Mouse (Mus musculus) E14TG2a.4 (cell line): ENCODE results near the gene Slc24a3.

Experiments
- H3K27me3 ChIP-seq: 2 replicates; pipeline ENCODE4 v1.6.1; 2014; ENCODE audit warnings: low read length, control low read depth; ENCODE audit not compliant: insufficient read depth
- H3K36me3 ChIP-seq: 2 replicates; pipeline ENCODE4 v1.6.1; 2014; ENCODE audit warnings: low read length, control low read depth; ENCODE audit not compliant: insufficient read depth
- H3K4me1 ChIP-seq: replicated peaks from 2 replicates; pipeline ENCODE4 v1.6.1; 2014; ENCODE audit warnings: low read depth, low read length, control low read depth
- H3K4me3 ChIP-seq: replicated peaks from 2 replicates; pipeline ENCODE4 v1.5.1; 2014; ENCODE audit warnings: mild to moderate bottlenecking, low read length
- H3K9me3 ChIP-seq: 2 replicates; pipeline ENCODE4 v1.6.1; 2014; ENCODE audit warnings: low read length, control low read depth
- CTCF ChIP-seq: conservative IDR thresholded peaks from 2 replicates; pipeline ENCODE4 v1.5.1; 2014; ENCODE audit warnings: low read length
- NANOG ChIP-seq: IDR thresholded peaks from 2 replicates; pipeline ENCODE4 v1.6.1; 2014; ENCODE audit warnings: borderline replicate concordance, low read length, mixed read lengths
- POU5F1 ChIP-seq: IDR thresholded peaks from 2 replicates; pipeline ENCODE4 v1.6.1; 2014; ENCODE audit warnings: low read length, borderline replicate concordance

Slc24a3 gene

GRCm38 (mm10) chr2:145593649-145594347 is 426.2 kb downstream of the Slc24a3 start:
- Histone ChIP-seq H3K4me1 (no peaks in the 10 kb centered on the region), H3K9me3 (no peaks in the 10 kb centered on the region), H3K27me3 (no peaks in the 10 kb centered on the region), H3K36me3 (no peaks in the 10 kb centered on the region), H3K4me3 (no peak overlapping the region)
- TF ChIP-seq NANOG (no peak), CTCF (no peak), POU5F1 (no peak)

GRCm38 (mm10) chr2:145597866-145598265 is 430.3 kb downstream of the Slc24a3 start:
- TF ChIP-seq NANOG: no peak
- Histone ChIP-seq H3K36me3 (no peaks in the 10 kb centered on the region), H3K27me3 (no peaks in the 10 kb centered on the region), H3K4me3 (no peak overlapping the region), H3K4me1 (no peaks in the 10 kb centered on the region), H3K9me3 (no peaks in the 10 kb centered on the region)

GRCm38 (mm10) chr2:145607844-145608243 is 440.3 kb downstream of the Slc24a3 start:
- H3K4me1 ChIP-seq: peaks cover 11% of the 10 kb centered on the region
- TF ChIP-seq NANOG (no peak), CTCF (no peak), POU5F1 (no peak)
- H3K4me3 ChIP-seq: no peak overlapping the region
- peaks cover 8% of the 10 kb centered on the region for H3K9me3 ChIP-seq
- H3K27me3 ChIP-seq: 0 out of 2 replicates have a peak, but pooled peaks cover 2% of the 10 kb centered on the region
- no peaks in the 10 kb centered on the region for H3K36me3 ChIP-seq

GRCm38 (mm10) chr2:145610796-145611705 is 443.5 kb downstream of the Slc24a3 start:
- no peak for TF ChIP-seq NANOG
- no peak for TF ChIP-seq POU5F1
- TF ChIP-seq CTCF: peak; percentile 70
- no peak overlapping the region for H3K4me3 ChIP-seq
- H3K27me3 ChIP-seq: no peaks in the 10 kb centered on the region
- peaks cover 13% of the 10 kb centered on the region for H3K4me1 ChIP-seq
- H3K9me3 ChIP-seq: peaks cover 8% of the 10 kb centered on the region
- H3K36me3 ChIP-seq: no peaks in the 10 kb centered on the region

- TF ChIP-seq NANOG (no peak), CTCF (peak; percentile 76)
- no peak overlapping the region for H3K4me3 ChIP-seq
These were observed 445.4 kb downstream of the Slc24a3 start for GRCm38 (mm10) chr2:145612937-145613336.

GRCm38 (mm10) chr2:145613705-145614104 is 446.2 kb downstream of the Slc24a3 start:
- no peaks in the 10 kb centered on the region for H3K36me3 ChIP-seq
- TF ChIP-seq CTCF: no peak
- no peak for TF ChIP-seq NANOG
- no peak for TF ChIP-seq POU5F1

More at GRCm38 (mm10) chr2:145612937-145613336, 445.4 kb downstream of the Slc24a3 start:
- no peaks in the 10 kb centered on the region for H3K27me3 ChIP-seq
- 0 out of 2 replicates have a peak, but pooled peaks cover 2% of the 10 kb centered on the region for H3K4me1 ChIP-seq
- H3K36me3 ChIP-seq: no peaks in the 10 kb centered on the region
- peaks cover 8% of the 10 kb centered on the region for H3K9me3 ChIP-seq

GRCm38 (mm10) chr2:145619688-145620087 is 452.1 kb downstream of the Slc24a3 start:
- H3K9me3 ChIP-seq: no peaks in the 10 kb centered on the region
- H3K4me1 ChIP-seq: no peaks in the 10 kb centered on the region
- no peak overlapping the region for H3K4me3 ChIP-seq
- H3K36me3 ChIP-seq: no peaks in the 10 kb centered on the region
- H3K27me3 ChIP-seq: no peaks in the 10 kb centered on the region
- no peak for TF ChIP-seq CTCF

More at GRCm38 (mm10) chr2:145613705-145614104, 446.2 kb downstream of the Slc24a3 start:
- Histone ChIP-seq H3K4me3 (no peak overlapping the region), H3K27me3 (no peaks in the 10 kb centered on the region), H3K9me3 (peaks cover 8% of the 10 kb centered on the region), H3K4me1 (0 out of 2 replicates have a peak, but pooled peaks cover 2% of the 10 kb centered on the region)

- Histone ChIP-seq H3K4me3 (no peak overlapping the region), H3K4me1 (no peaks in the 10 kb centered on the region), H3K27me3 (no peaks in the 10 kb centered on the region), H3K9me3 (no peaks in the 10 kb centered on the region), H3K36me3 (no peaks in the 10 kb centered on the region)
- no peak for TF ChIP-seq NANOG
- no peak for TF ChIP-seq CTCF
- TF ChIP-seq POU5F1: no peak
These were observed 453.2 kb downstream of the Slc24a3 start for GRCm38 (mm10) chr2:145620709-145621108.

GRCm38 (mm10) chr2:145621119-145621518 is 453.6 kb downstream of the Slc24a3 start:
- Histone ChIP-seq H3K36me3 (no peaks in the 10 kb centered on the region), H3K27me3 (no peaks in the 10 kb centered on the region)
- no peak for TF ChIP-seq POU5F1
- TF ChIP-seq NANOG: no peak
- no peak for TF ChIP-seq CTCF

More at GRCm38 (mm10) chr2:145621119-145621518, 453.6 kb downstream of the Slc24a3 start:
- Histone ChIP-seq H3K9me3 (no peaks in the 10 kb centered on the region), H3K4me1 (no peaks in the 10 kb centered on the region), H3K4me3 (no peak overlapping the region)
